Mouse (Mus musculus): ENCODE data around the gene Neurl2. TPM values are rescaled to one million over a fixed set of nuclear protein-coding genes. Genes with fewer than 3 reads are reported as not detected.

Neurl2 gene
- total RNA-seq, 1 experiment, result 3.6 TPM

GRCm38 (mm10) chr2:164861094-164861493 is 27.8 kb upstream of the Neurl2 start:
- H3K4me1 ChIP-seq (ENCODE audit: control insufficient read depth in 2 of 2, insufficient read depth in 2 of 2, low read length in 2 of 2, poor library complexity in 1 of 2), result peaks cover 22 to 31% of the 10 kb centered on the region in 2 experiments
- DNase-seq (ENCODE audit: low read depth, low spot score), result no peak
- H3K9me3 ChIP-seq (ENCODE audit: control insufficient read depth, insufficient read depth, low read depth, low read length), result no peaks in the 10 kb centered on the region
- in situ Hi-C loops (cut with MboI; ENCODE audit: low sequenced_read_pairs in 2 of 2, unreplicated experiment in 2 of 2), result no loop called here
- 0 out of 2 replicates have a peak overlapping the region, but pooled peaks have one; percentile 9 for H3K27ac ChIP-seq (ENCODE audit: insufficient read depth, low read depth, low read length, poor library complexity, severe bottlenecking)
- no peak overlapping the region for H3K9ac ChIP-seq (ENCODE audit: insufficient read depth, low read depth, low read length, poor library complexity, severe bottlenecking)
- H3K36me3 ChIP-seq (ENCODE audit: control insufficient read depth, insufficient read depth, low read length, poor library complexity, severe bottlenecking), result no peaks in the 10 kb centered on the region
- no peak overlapping the region for H3K4me3 ChIP-seq (ENCODE audit: insufficient read depth in 1 of 2, low read depth in 1 of 2, low read length in 2 of 2, poor library complexity in 1 of 2, severe bottlenecking in 1 of 2)
- no peak for TF ChIP-seq ZC3H11A (IDR thresholded peaks at IDR 0.05; ENCODE audit: borderline replicate concordance, low read depth, low read length)
- TF ChIP-seq ZNF384 (IDR thresholded peaks at IDR 0.05; ENCODE audit: low read depth, low read length), result no peak
- no peak for TF ChIP-seq CHD2 (IDR thresholded peaks at IDR 0.05; ENCODE audit: low read depth, low read length)
- TF ChIP-seq HCFC1 (IDR thresholded peaks at IDR 0.05; ENCODE audit: borderline replicate concordance, insufficient read depth, low read length), result no peak
- TF ChIP-seq MAFK (IDR thresholded peaks at IDR 0.05; ENCODE audit: insufficient read depth, low read depth, low read length), result no peak

DNA sequence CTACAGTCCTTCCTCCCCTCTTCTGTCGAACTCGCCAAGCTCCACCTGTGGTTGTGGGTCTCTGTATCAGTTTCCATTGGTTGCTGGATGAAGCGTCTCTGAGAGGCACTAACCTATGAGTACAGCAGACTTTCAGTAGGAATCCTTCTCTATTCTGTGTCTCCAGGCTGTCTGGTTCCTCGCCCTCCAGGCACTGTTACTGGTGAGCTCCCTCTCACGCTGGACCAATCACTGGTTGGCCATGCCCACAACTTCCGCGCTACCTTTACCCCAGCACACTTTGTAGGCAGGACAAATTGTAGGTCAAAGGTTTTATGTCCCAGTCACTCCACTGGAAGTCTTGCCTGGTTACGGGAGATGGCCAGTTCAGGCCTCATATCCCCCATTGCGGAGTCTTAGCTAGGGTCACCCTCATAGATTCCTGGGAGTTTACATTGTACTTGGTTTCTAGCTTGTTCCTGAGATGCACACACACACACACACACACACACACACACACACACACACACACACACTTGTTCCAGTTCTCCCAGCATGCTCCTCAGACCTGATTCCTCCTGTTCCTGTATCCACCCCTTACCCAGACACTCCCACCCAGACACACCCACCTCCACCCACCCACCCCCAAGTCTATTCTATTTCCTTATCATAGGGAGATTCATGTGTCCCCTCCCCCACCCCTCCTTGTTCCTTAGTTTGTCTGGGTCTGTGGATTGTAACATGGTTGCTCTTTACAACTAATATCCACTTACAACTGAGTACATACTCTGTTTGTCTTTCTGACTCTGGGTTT is 26.6 kb upstream of the Neurl2 start:
- no peaks in the 10 kb centered on the region for H3K9me3 ChIP-seq (ENCODE audit: control insufficient read depth, insufficient read depth, low read depth, low read length)
- DNase-seq (ENCODE audit: low read depth, low spot score), result no peak
- TF ChIP-seq MAFK (IDR thresholded peaks at IDR 0.05; ENCODE audit: insufficient read depth, low read depth, low read length) (no peak), ZNF384 (IDR thresholded peaks at IDR 0.05; ENCODE audit: low read depth, low read length) (no peak), ZC3H11A (IDR thresholded peaks at IDR 0.05; ENCODE audit: borderline replicate concordance, low read depth, low read length) (no peak), CHD2 (IDR thresholded peaks at IDR 0.05; ENCODE audit: low read depth, low read length) (no peak), HCFC1 (IDR thresholded peaks at IDR 0.05; ENCODE audit: borderline replicate concordance, insufficient read depth, low read length) (no peak)
- H3K36me3 ChIP-seq (ENCODE audit: control insufficient read depth, insufficient read depth, low read length, poor library complexity, severe bottlenecking), result peaks cover 4% of the 10 kb centered on the region
- peak overlapping the region; percentile 22; the same call in 1 of the 2 replicates for H3K9ac ChIP-seq (ENCODE audit: insufficient read depth, low read depth, low read length, poor library complexity, severe bottlenecking)
- in situ Hi-C loops (cut with MboI; ENCODE audit: low sequenced_read_pairs in 2 of 2, unreplicated experiment in 2 of 2), result no loop called here
- H3K27ac ChIP-seq (ENCODE audit: insufficient read depth, low read depth, low read length, poor library complexity, severe bottlenecking), result peak overlapping the region; percentile 55
- H3K4me3 ChIP-seq (ENCODE audit: insufficient read depth in 1 of 2, low read depth in 1 of 2, low read length in 2 of 2, poor library complexity in 1 of 2, severe bottlenecking in 1 of 2), result peak overlapping the region; percentile 13 to 39; a peak in 3 of 4 replicates
- peaks cover 22 to 31% of the 10 kb centered on the region in 2 experiments for H3K4me1 ChIP-seq (ENCODE audit: control insufficient read depth in 2 of 2, insufficient read depth in 2 of 2, low read length in 2 of 2, poor library complexity in 1 of 2)

GRCm38 (mm10) chr2:164859155-164859554 is 25.9 kb upstream of the Neurl2 start:
- H3K4me1 ChIP-seq (ENCODE audit: control insufficient read depth in 2 of 2, insufficient read depth in 2 of 2, low read length in 2 of 2, poor library complexity in 1 of 2), result peaks cover 20 to 29% of the 10 kb centered on the region in 2 experiments
- H3K27ac ChIP-seq (ENCODE audit: insufficient read depth, low read depth, low read length, poor library complexity, severe bottlenecking), result peak overlapping the region; percentile 55; the same call in 1 of the 2 replicates

GRCm38 (mm10) chr2:164857842-164858553 is 24.7 kb upstream of the Neurl2 start:
- H3K4me3 ChIP-seq (ENCODE audit: insufficient read depth in 1 of 2, low read depth in 1 of 2, low read length in 2 of 2, poor library complexity in 1 of 2, severe bottlenecking in 1 of 2), result peak overlapping the region; percentile 76 to 78
- H3K27ac ChIP-seq (ENCODE audit: insufficient read depth, low read depth, low read length, poor library complexity, severe bottlenecking), result peak overlapping the region; percentile 82
- peak overlapping the region; percentile 80 for H3K9ac ChIP-seq (ENCODE audit: insufficient read depth, low read depth, low read length, poor library complexity, severe bottlenecking)
- peak; percentile 56 for DNase-seq (ENCODE audit: low read depth, low spot score)
- in situ Hi-C loops (cut with MboI; ENCODE audit: low sequenced_read_pairs in 2 of 2, unreplicated experiment in 2 of 2), result no loop called here
- H3K9me3 ChIP-seq (ENCODE audit: control insufficient read depth, insufficient read depth, low read depth, low read length), result no peaks in the 10 kb centered on the region
- H3K36me3 ChIP-seq (ENCODE audit: control insufficient read depth, insufficient read depth, low read length, poor library complexity, severe bottlenecking), result peaks cover 17% of the 10 kb centered on the region
- peaks cover 20 to 29% of the 10 kb centered on the region in 2 experiments for H3K4me1 ChIP-seq (ENCODE audit: control insufficient read depth in 2 of 2, insufficient read depth in 2 of 2, low read length in 2 of 2, poor library complexity in 1 of 2)
- TF ChIP-seq ZC3H11A (IDR thresholded peaks at IDR 0.05; ENCODE audit: borderline replicate concordance, low read depth, low read length) (no peak), ZNF384 (IDR thresholded peaks at IDR 0.05; ENCODE audit: low read depth, low read length) (no peak), CHD2 (IDR thresholded peaks at IDR 0.05; ENCODE audit: low read depth, low read length) (no peak), MAFK (IDR thresholded peaks at IDR 0.05; ENCODE audit: insufficient read depth, low read depth, low read length) (no peak), HCFC1 (IDR thresholded peaks at IDR 0.05; ENCODE audit: borderline replicate concordance, insufficient read depth, low read length) (no peak)

More at GRCm38 (mm10) chr2:164859155-164859554, 25.9 kb upstream of the Neurl2 start:
- Histone ChIP-seq H3K4me3 (ENCODE audit: insufficient read depth in 1 of 2, low read depth in 1 of 2, low read length in 2 of 2, poor library complexity in 1 of 2, severe bottlenecking in 1 of 2) (peak overlapping the region in 1 of 2 experiments; percentile 39; a peak in 1 of 4 replicates), H3K36me3 (ENCODE audit: control insufficient read depth, insufficient read depth, low read length, poor library complexity, severe bottlenecking) (peaks cover 11% of the 10 kb centered on the region), H3K9ac (ENCODE audit: insufficient read depth, low read depth, low read length, poor library complexity, severe bottlenecking) (no peak overlapping the region), H3K9me3 (ENCODE audit: control insufficient read depth, insufficient read depth, low read depth, low read length) (no peaks in the 10 kb centered on the region)
- in situ Hi-C loops (cut with MboI; ENCODE audit: low sequenced_read_pairs in 2 of 2, unreplicated experiment in 2 of 2), result no loop called here
- TF ChIP-seq CHD2 (IDR thresholded peaks at IDR 0.05; ENCODE audit: low read depth, low read length) (no peak), ZNF384 (IDR thresholded peaks at IDR 0.05; ENCODE audit: low read depth, low read length) (no peak), ZC3H11A (IDR thresholded peaks at IDR 0.05; ENCODE audit: borderline replicate concordance, low read depth, low read length) (no peak), HCFC1 (IDR thresholded peaks at IDR 0.05; ENCODE audit: borderline replicate concordance, insufficient read depth, low read length) (no peak), MAFK (IDR thresholded peaks at IDR 0.05; ENCODE audit: insufficient read depth, low read depth, low read length) (no peak)
- DNase-seq (ENCODE audit: low read depth, low spot score), result no peak

All from ES-E14 (cell line).